Mouse (Mus musculus) CH12.LX (cell line): Measurements from ENCODE around the gene Stk17b.

Experiments used
- CTCF ChIP-seq, 2 experiments: IDR thresholded peaks in 1 of 2; conservative IDR thresholded peaks in 1 of 2; 2 replicates each; pipeline ENCODE4 v1.5.1; 2011 to 2012; ENCODE audit warnings: low read depth in 2 of 2, low read length in 2 of 2, improper control_type of control experiment in 1 of 2, inconsistent platforms in 1 of 2, mild to moderate bottlenecking in 1 of 2, moderate library complexity in 1 of 2
- MXI1 ChIP-seq: IDR thresholded peaks from 2 replicates; pipeline ENCODE4 v1.6.1; 2011; ENCODE audit warnings: mild to moderate bottlenecking, low read depth, low read length, improper control_type of control experiment
- RAD21 ChIP-seq: IDR thresholded peaks from 2 replicates; pipeline ENCODE4 v1.6.1; 2011; ENCODE audit warnings: low read depth, mild to moderate bottlenecking, low read length, improper control_type of control experiment, moderate library complexity

- TF ChIP-seq RAD21 = no peak
- no peak for TF ChIP-seq CTCF (conservative IDR thresholded peaks at IDR 0.05 in 1 of 2, IDR thresholded peaks at IDR 0.05 in 1 of 2; ENCODE audit: low read depth in 2 of 2, low read length in 2 of 2)
- no peak for TF ChIP-seq MXI1
These were observed 63.7 kb downstream of the Stk17b start for GRCm38 (mm10) chr1:53721353-53721752.
